Mouse (Mus musculus) limb, embryonic 12.5 days (tissue): ENCODE measurements at regions not wholly inside any gene's neighbourhood (a gene's known extent, or its start where the extent isn't known, plus 50 kb on each side); places are given as distances from the start of the nearest gene placed in this dataset.
"Not testable (repeated sequence)": the region's sequence is repeated elsewhere in the genome, so short reads cannot be mapped to it uniquely, and the experiment has no call there.

Source experiments
- ATAC-seq: fragments of 200-750 bp; cut with Nextera tagmentation; 2 replicates; pipeline ENCODE4 v1.8.0; 2017; ENCODE audit warnings: low read depth, moderate TSS enrichment; ENCODE audit not compliant: insufficient number of reproducible peaks, insufficient read depth, low FRiP score, low TSS enrichment
- H3K27ac ChIP-seq: fragments of 300-500 bp; sonication (generic); 2 replicates; pipeline ENCODE4 v1.5.1; 2016; ENCODE audit warnings: mild to moderate bottlenecking, moderate library complexity
- H3K27me3 ChIP-seq: fragments of 300-500 bp; sonication (generic); 2 replicates; pipeline ENCODE4 v1.6.1; 2016; ENCODE audit warnings: mild to moderate bottlenecking, moderate library complexity
- H3K36me3 ChIP-seq: fragments of 300-500 bp; sonication (generic); 2 replicates; pipeline ENCODE4 v1.6.1; 2016; ENCODE audit warnings: mild to moderate bottlenecking, moderate library complexity
- H3K4me1 ChIP-seq: fragments of 300-500 bp; sonication (generic); replicated peaks from 2 replicates; pipeline ENCODE4 v1.6.1; 2016
- H3K4me2 ChIP-seq: fragments of 300-500 bp; sonication (generic); 2 replicates; pipeline ENCODE4 v1.6.1; 2016; ENCODE audit warnings: mild to moderate bottlenecking, moderate library complexity
- H3K4me3 ChIP-seq: fragments of 300-500 bp; sonication (generic); replicated peaks from 2 replicates; pipeline ENCODE4 v1.5.1; 2016; ENCODE audit warnings: mild to moderate bottlenecking
- H3K9ac ChIP-seq: fragments of 300-500 bp; sonication (generic); replicated peaks from 2 replicates; pipeline ENCODE4 v1.6.1; 2016; ENCODE audit warnings: mild to moderate bottlenecking, moderate library complexity
- H3K9me3 ChIP-seq: fragments of 300-500 bp; sonication (generic); 2 replicates; pipeline ENCODE4 v1.6.1; 2016; ENCODE audit warnings: mild to moderate bottlenecking, moderate library complexity
- WGBS: fragments of 180-500 bp; shearing (Covaris S2); methylation state at CpG from one replicate; pipeline ENCODE4 v1.1.7; 2016; 5-methylcytosine and 5-hydroxymethylcytosine counted together

- Histone ChIP-seq H3K4me3 (no peak overlapping the region), H3K9me3 (no peaks in the 10 kb centered on the region), H3K27ac (no peak overlapping the region), H3K27me3 (no peaks in the 10 kb centered on the region), H3K4me2 (no peak overlapping the region), H3K9ac (no peak overlapping the region), H3K4me1 (0 out of 2 replicates have a peak, but pooled peaks cover 3% of the 10 kb centered on the region), H3K36me3 (no peaks in the 10 kb centered on the region)
- ATAC-seq = no peak
- 86% methylated on average over 4 of the region's 4 CpGs for WGBS
Observed at GRCm38 (mm10) chr9:43524947-43525565, 214.4 kb downstream of the Trim29 start.

GRCm38 (mm10) chr9:43532187-43532586 is 211.6 kb upstream of the Nectin1 start:
- H3K4me3 ChIP-seq = no peak overlapping the region
- no peak overlapping the region for H3K4me2 ChIP-seq
- ATAC-seq = no peak
- H3K9ac ChIP-seq = no peak overlapping the region
- 85% methylated on average over 2 of the region's 2 CpGs for WGBS
- no peaks in the 10 kb centered on the region for H3K27me3 ChIP-seq
- H3K9me3 ChIP-seq = no peaks in the 10 kb centered on the region
- H3K27ac ChIP-seq = no peak overlapping the region
- no peaks in the 10 kb centered on the region for H3K36me3 ChIP-seq
- no peaks in the 10 kb centered on the region for H3K4me1 ChIP-seq

GRCm38 (mm10) chr9:43535967-43536366 is 207.8 kb upstream of the Nectin1 start:
- H3K4me1 ChIP-seq = no peaks in the 10 kb centered on the region
- ATAC-seq = no peak
- no peaks in the 10 kb centered on the region for H3K27me3 ChIP-seq
- 85% methylated on average over 7 of the region's 7 CpGs for WGBS
- no peak overlapping the region for H3K27ac ChIP-seq
- no peak overlapping the region for H3K9ac ChIP-seq
- no peaks in the 10 kb centered on the region for H3K9me3 ChIP-seq
- no peaks in the 10 kb centered on the region for H3K36me3 ChIP-seq
- H3K4me3 ChIP-seq = no peak overlapping the region
- H3K4me2 ChIP-seq = no peak overlapping the region

GRCm38 (mm10) chr9:43537121-43537520 is 206.7 kb upstream of the Nectin1 start:
- H3K27me3 ChIP-seq = no peaks in the 10 kb centered on the region
- WGBS = 85% methylated on average over 11 of the region's 11 CpGs
- H3K4me3 ChIP-seq = no peak overlapping the region
- H3K4me2 ChIP-seq = no peak overlapping the region
- no peak for ATAC-seq
- H3K27ac ChIP-seq = no peak overlapping the region
- H3K4me1 ChIP-seq = no peaks in the 10 kb centered on the region
- H3K36me3 ChIP-seq = no peaks in the 10 kb centered on the region
- H3K9ac ChIP-seq = no peak overlapping the region
- no peaks in the 10 kb centered on the region for H3K9me3 ChIP-seq

- 81% methylated on average over 3 of the region's 3 CpGs for WGBS
- Histone ChIP-seq H3K27ac (no peak overlapping the region), H3K9ac (no peak overlapping the region), H3K4me3 (no peak overlapping the region), H3K27me3 (no peaks in the 10 kb centered on the region), H3K36me3 (no peaks in the 10 kb centered on the region), H3K4me2 (no peak overlapping the region), H3K9me3 (no peaks in the 10 kb centered on the region), H3K4me1 (peaks cover 5% of the 10 kb centered on the region; the same call in 1 of the 2 replicates)
- ATAC-seq = no peak
Observed at GRCm38 (mm10) chr9:43540131-43540530, 203.7 kb upstream of the Nectin1 start.

GRCm38 (mm10) chr9:43541234-43541633 is 202.6 kb upstream of the Nectin1 start:
- no peak for ATAC-seq
- H3K4me3 ChIP-seq = no peak overlapping the region
- no peak overlapping the region for H3K9ac ChIP-seq
- H3K27ac ChIP-seq = no peak overlapping the region
- no peaks in the 10 kb centered on the region for H3K36me3 ChIP-seq
- H3K4me2 ChIP-seq = no peak overlapping the region
- H3K9me3 ChIP-seq = no peaks in the 10 kb centered on the region
- 90% methylated on average over 8 of the region's 8 CpGs for WGBS
- peaks cover 10% of the 10 kb centered on the region; the same call in 1 of the 2 replicates for H3K4me1 ChIP-seq
- H3K27me3 ChIP-seq = no peaks in the 10 kb centered on the region

- H3K27ac ChIP-seq = no peak overlapping the region
- 83% methylated on average over 9 of the region's 9 CpGs for WGBS
- no peak overlapping the region for H3K4me3 ChIP-seq
- no peak for ATAC-seq
- H3K9me3 ChIP-seq = no peaks in the 10 kb centered on the region
- H3K36me3 ChIP-seq = no peaks in the 10 kb centered on the region
- peaks cover 10% of the 10 kb centered on the region; the same call in 1 of the 2 replicates for H3K4me1 ChIP-seq
- H3K27me3 ChIP-seq = 0 out of 2 replicates have a peak, but pooled peaks cover 3% of the 10 kb centered on the region
- no peak overlapping the region for H3K4me2 ChIP-seq
- no peak overlapping the region for H3K9ac ChIP-seq
Observed at GRCm38 (mm10) chr9:43542077-43542654, 201.6 kb upstream of the Nectin1 start.

- 40% methylated on average over 15 of the region's 15 CpGs for WGBS
- Histone ChIP-seq H3K4me3 (no peak overlapping the region), H3K4me1 (peaks cover 15% of the 10 kb centered on the region; the same call in 1 of the 2 replicates), H3K4me2 (no peak overlapping the region), H3K27ac (no peak overlapping the region), H3K9ac (no peak overlapping the region), H3K9me3 (no peaks in the 10 kb centered on the region), H3K27me3 (0 out of 2 replicates have a peak, but pooled peaks cover 14% of the 10 kb centered on the region), H3K36me3 (no peaks in the 10 kb centered on the region)
- ATAC-seq = no peak
Observed at GRCm38 (mm10) chr9:43545081-43545565, 198.7 kb upstream of the Nectin1 start.

- no peak overlapping the region for H3K4me2 ChIP-seq
- 0 out of 2 replicates have a peak, but pooled peaks cover 16% of the 10 kb centered on the region for H3K27me3 ChIP-seq
- H3K4me3 ChIP-seq = no peak overlapping the region
- H3K9ac ChIP-seq = no peak overlapping the region
- no peaks in the 10 kb centered on the region for H3K36me3 ChIP-seq
- peaks cover 15% of the 10 kb centered on the region; the same call in 1 of the 2 replicates for H3K4me1 ChIP-seq
- ATAC-seq = no peak
- H3K27ac ChIP-seq = no peak overlapping the region
- H3K9me3 ChIP-seq = no peaks in the 10 kb centered on the region
- WGBS = 62% methylated on average over 4 of the region's 4 CpGs
Observed at GRCm38 (mm10) chr9:43548883-43549282, 194.9 kb upstream of the Nectin1 start.

GRCm38 (mm10) chr9:43549293-43549692 is 194.5 kb upstream of the Nectin1 start:
- Histone ChIP-seq H3K9me3 (no peaks in the 10 kb centered on the region), H3K4me1 (peaks cover 15% of the 10 kb centered on the region; the same call in 1 of the 2 replicates), H3K4me3 (no peak overlapping the region), H3K36me3 (no peaks in the 10 kb centered on the region), H3K9ac (no peak overlapping the region), H3K27me3 (0 out of 2 replicates have a peak, but pooled peaks cover 16% of the 10 kb centered on the region), H3K4me2 (no peak overlapping the region), H3K27ac (no peak overlapping the region)
- WGBS = 45% methylated on average over 7 of the region's 7 CpGs
- ATAC-seq = no peak

- H3K9me3 ChIP-seq, H3K27ac ChIP-seq, H3K4me2 ChIP-seq, H3K4me1 ChIP-seq, ATAC-seq, H3K9ac ChIP-seq, H3K4me3 ChIP-seq, H3K36me3 ChIP-seq: not testable (repeated sequence)
- 0 out of 2 replicates have a peak, but pooled peaks cover 13% of the 10 kb centered on the region for H3K27me3 ChIP-seq
- 88% methylated on average over 1 of the region's 1 CpGs for WGBS
Observed at GRCm38 (mm10) chr9:43552758-43553157, 191.0 kb upstream of the Nectin1 start.
